Mouse (Mus musculus) C2C12 (cell line): ENCODE measurements at regions not wholly inside any gene's neighbourhood (a gene's known extent, or its start where the extent isn't known, plus 50 kb on each side); places are given as distances from the start of the nearest gene placed in this dataset.

Experiments used
- CEBPB ChIP-seq: IDR thresholded peaks from one replicate; pipeline ENCODE4 v1.6.1; 2011; ENCODE audit warnings: low read depth, mild to moderate bottlenecking, control low read depth, moderate library complexity
- CTCF ChIP-seq: IDR thresholded peaks from one replicate; pipeline ENCODE4 v1.5.1; 2011; ENCODE audit not compliant: control insufficient read depth, insufficient read depth, insufficient read length
- MAX ChIP-seq: IDR thresholded peaks from one replicate; pipeline ENCODE4 v1.6.1; 2011; ENCODE audit warnings: mild to moderate bottlenecking, control low read depth
- USF1 ChIP-seq: IDR thresholded peaks from one replicate; pipeline ENCODE4 v1.6.1; 2011; ENCODE audit warnings: low read depth, mild to moderate bottlenecking, control low read depth, moderate library complexity

DNA sequence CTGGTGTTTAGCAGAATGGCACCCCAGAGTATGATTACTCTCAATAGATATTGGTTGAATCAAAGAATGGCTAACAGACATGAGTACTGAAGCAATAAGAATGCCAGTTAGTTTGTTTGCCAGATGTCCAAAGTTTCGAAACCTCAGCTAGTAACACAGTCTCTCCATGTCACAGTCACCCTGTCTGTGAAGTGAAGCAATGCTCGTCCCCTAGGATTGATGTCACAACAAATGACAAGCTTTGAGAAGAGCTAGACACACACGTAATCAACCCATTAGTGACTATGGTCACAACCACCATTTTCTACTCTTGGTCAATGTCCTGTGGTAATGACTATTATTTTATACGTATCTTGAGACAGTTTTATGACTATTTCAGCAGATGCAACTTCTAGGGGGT is 69.3 kb upstream of the Tgm3 start:
- TF ChIP-seq CTCF (no peak), MAX (no peak), CEBPB (no peak), USF1 (no peak)
